Mouse (Mus musculus): ENCODE measurements at regions not wholly inside any gene's neighbourhood (a gene's known extent, or its start where the extent isn't known, plus 50 kb on each side); places are given as distances from the start of the nearest gene placed in this dataset.

DNA sequence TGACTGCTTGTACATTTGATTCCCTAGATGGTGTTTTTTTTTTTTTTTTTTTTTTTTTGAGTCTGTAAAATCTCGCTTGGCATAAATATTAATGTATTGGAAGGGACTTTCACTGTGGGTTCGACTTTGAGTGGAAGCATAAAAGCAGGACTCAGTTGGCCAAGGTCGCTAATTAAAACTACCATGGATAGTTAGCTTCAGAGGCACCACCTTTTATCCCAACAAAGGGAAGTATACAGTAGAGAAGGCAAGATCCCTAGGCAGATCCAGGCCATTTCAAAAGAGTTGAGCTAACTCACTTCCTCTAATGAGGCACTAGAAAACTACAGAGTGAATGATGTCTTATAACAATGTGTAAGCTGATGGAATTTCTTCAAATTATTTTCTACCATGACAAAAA lies 369.5 kb upstream of the Gria1 start:
- no peak overlapping the region for H3K27ac ChIP-seq (replicated peaks)
- no peak overlapping the region for H3K4me3 ChIP-seq
- H3K27me3 ChIP-seq (replicated peaks): no peaks in the 10 kb centered on the region
- H3K4me1 ChIP-seq: no peaks in the 10 kb centered on the region
- H3K9ac ChIP-seq: no peak overlapping the region
- ATAC-seq (ENCODE audit: extremely low read depth, insufficient number of reproducible peaks, low FRiP score, low TSS enrichment): no peak
- WGBS: 77% methylated on average over 3 of the region's 3 CpGs
- H3K36me3 ChIP-seq: no peaks in the 10 kb centered on the region
- no peaks in the 10 kb centered on the region for H3K9me3 ChIP-seq
- H3K4me2 ChIP-seq: no peak overlapping the region

Measured in heart, embryonic 13.5 days (tissue).